Mouse (Mus musculus) megakaryocyte, embryonic 14.5 days (primary cell): ENCODE measurements around the gene Chst15. TPM values are rescaled to one million over a fixed set of nuclear protein-coding genes. Genes with fewer than 3 reads are reported as not detected.

ENCODE experiments used
- H3K27me3 ChIP-seq: replicated peaks from 2 replicates; pipeline ENCODE3; 2012; ENCODE audit warnings: inconsistent platforms
- H3K36me3 ChIP-seq: replicated peaks from 2 replicates; pipeline ENCODE3; 2012; ENCODE audit warnings: low read length, inconsistent platforms, mixed read lengths
- H3K4me1 ChIP-seq: 2 replicates; pipeline ENCODE4 v1.6.1; 2012; ENCODE audit warnings: inconsistent platforms
- H3K4me3 ChIP-seq: replicated peaks from 2 replicates; pipeline ENCODE3; 2012; ENCODE audit warnings: moderate library complexity, mild to moderate bottlenecking, inconsistent platforms
- H3K9me3 ChIP-seq: 2 replicates; pipeline ENCODE4 v1.6.1; 2012; ENCODE audit warnings: inconsistent platforms
- FLI1 ChIP-seq: IDR thresholded peaks from 2 replicates; pipeline ENCODE4 v1.6.1; 2012; ENCODE audit warnings: low read length, inconsistent platforms, mixed read lengths
- GATA1 ChIP-seq: IDR thresholded peaks from 3 replicates; pipeline ENCODE4 v1.6.1; 2012; ENCODE audit warnings: mixed read lengths, low read length, inconsistent platforms, borderline replicate concordance
- polyA plus RNA-seq: library from polyadenylated mRNA; stranded (reverse); fragments of >175 nt; gene quantifications from 2 replicates; pipeline ENCODE4 v1.2.3, GENCODE M21; 2012; ENCODE audit warnings: low replicate concordance; ENCODE audit not compliant: insufficient read depth

Chst15 gene
- polyA plus RNA-seq, result 0.15 TPM in 1 of 2 replicates, not detected in the other

DNA sequence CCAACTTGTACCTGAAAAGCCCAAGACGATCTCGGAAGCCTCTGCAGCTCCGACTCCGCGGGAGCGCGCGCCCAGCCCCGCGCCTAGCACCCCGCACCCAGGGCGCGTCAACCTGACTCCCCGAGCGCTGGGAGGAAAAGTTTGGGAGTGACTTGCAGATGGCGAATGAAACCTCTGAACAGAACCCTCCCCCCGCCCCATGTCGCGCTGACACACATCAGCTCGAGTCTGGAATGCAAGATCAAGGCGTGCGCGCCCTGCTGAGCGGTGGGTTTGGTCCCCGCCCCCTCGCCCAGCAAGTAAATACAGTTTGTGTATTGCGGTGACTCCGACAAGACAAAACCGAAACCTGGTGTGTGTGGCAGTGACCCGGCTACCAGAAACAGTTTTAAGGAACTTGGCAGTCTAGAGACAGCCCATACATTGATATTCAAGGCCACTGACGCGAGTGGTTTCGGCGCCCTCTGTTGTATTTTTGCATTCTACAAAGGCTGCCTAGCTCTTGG, at the start of gene Chst15:
TSS of gene Chst15 (minus strand) at position 193 of the 506 bp plus-strand sequence.
- Histone ChIP-seq H3K27me3 (peaks cover 85% of the 10 kb centered on the region), H3K4me3 (peak within 1 kb of the TSS; percentile 92), H3K9me3 (peaks cover 3% of the 10 kb centered on the region; the same call in 1 of the 2 replicates), H3K4me1 (peaks cover 25% of the 10 kb centered on the region), H3K36me3 (no peaks in the 10 kb centered on the region)
- no peak for TF ChIP-seq GATA1

GRCm38 (mm10) chr7:132365703-132366384, 48.8 kb upstream of the Chst15 start:
- peaks cover 26% of the 10 kb centered on the region for H3K4me1 ChIP-seq
- TF ChIP-seq GATA1, result no peak
- TF ChIP-seq FLI1, result no peak
- no peaks in the 10 kb centered on the region for H3K36me3 ChIP-seq
- H3K9me3 ChIP-seq, result peaks cover under 1% of the 10 kb centered on the region; the same call in 1 of the 2 replicates
- peak overlapping the region; percentile 36 for H3K4me3 ChIP-seq
- H3K27me3 ChIP-seq, result peaks cover 72% of the 10 kb centered on the region

DNA sequence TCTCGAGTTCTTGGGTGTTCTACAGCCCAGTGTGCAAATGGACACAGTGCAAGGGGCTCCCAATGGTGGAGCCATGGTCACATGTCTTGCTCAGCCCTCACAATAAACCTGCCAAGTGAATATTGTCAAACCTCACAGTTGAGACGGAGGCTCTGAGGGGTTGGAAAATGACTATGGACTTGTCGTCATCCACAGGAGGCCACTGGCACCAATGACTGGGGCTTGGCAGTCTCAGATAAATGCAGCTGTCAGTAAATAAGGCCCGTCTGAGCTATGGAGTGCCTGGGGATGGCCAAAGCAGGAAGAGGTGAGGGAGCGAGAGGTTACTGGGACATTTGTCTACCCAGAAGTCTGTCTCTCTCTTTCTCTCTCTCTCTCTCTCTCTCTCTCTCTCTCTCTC, 48.1 kb upstream of the Chst15 start:
- Histone ChIP-seq H3K4me3 (no peak overlapping the region), H3K36me3 (no peaks in the 10 kb centered on the region), H3K9me3 (peaks cover 3% of the 10 kb centered on the region; the same call in 1 of the 2 replicates)

DNA sequence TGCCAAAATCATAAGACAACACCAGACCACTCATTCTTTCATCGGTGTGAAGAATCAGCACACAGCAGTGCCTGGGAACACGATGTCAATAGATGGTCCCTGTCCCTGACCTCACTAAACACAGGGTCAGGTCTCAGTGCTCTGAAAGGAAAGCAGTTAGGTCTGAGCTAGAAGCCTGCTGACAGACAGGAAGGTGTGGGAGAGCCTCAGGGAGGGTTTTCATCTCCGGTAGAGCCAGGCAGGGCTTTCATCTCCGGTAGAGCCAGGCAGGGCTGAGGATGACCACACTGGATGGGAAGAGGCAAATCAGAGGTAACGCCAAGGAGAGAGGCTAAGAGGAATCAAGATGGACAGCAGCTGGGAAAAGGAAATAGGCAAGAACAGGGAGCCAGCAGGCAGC, 47.5 kb upstream of the Chst15 start:
- peaks cover 3% of the 10 kb centered on the region; the same call in 1 of the 2 replicates for H3K9me3 ChIP-seq
- H3K4me3 ChIP-seq, result no peak overlapping the region
- peaks cover 71% of the 10 kb centered on the region for H3K27me3 ChIP-seq
- no peak for TF ChIP-seq GATA1
- no peak for TF ChIP-seq FLI1
- H3K36me3 ChIP-seq, result no peaks in the 10 kb centered on the region
- peaks cover 22% of the 10 kb centered on the region for H3K4me1 ChIP-seq

More for the DNA sequence above, 48.1 kb upstream of the Chst15 start:
- peaks cover 26% of the 10 kb centered on the region for H3K4me1 ChIP-seq
- TF ChIP-seq FLI1, result no peak
- no peak for TF ChIP-seq GATA1
- H3K27me3 ChIP-seq, result peaks cover 72% of the 10 kb centered on the region

GRCm38 (mm10) chr7:132360336-132360735, 43.3 kb upstream of the Chst15 start:
- Histone ChIP-seq H3K27me3 (peaks cover 68% of the 10 kb centered on the region), H3K36me3 (no peaks in the 10 kb centered on the region), H3K4me1 (peaks cover 16% of the 10 kb centered on the region), H3K4me3 (no peak overlapping the region), H3K9me3 (peaks cover 3% of the 10 kb centered on the region; the same call in 1 of the 2 replicates)
- TF ChIP-seq GATA1 (no peak), FLI1 (no peak)

GRCm38 (mm10) chr7:132358709-132359108, 41.7 kb upstream of the Chst15 start:
- H3K9me3 ChIP-seq, result peaks cover 3% of the 10 kb centered on the region; the same call in 1 of the 2 replicates
- TF ChIP-seq GATA1 (no peak), FLI1 (no peak)
- H3K27me3 ChIP-seq, result peaks cover 57% of the 10 kb centered on the region
- H3K36me3 ChIP-seq, result no peaks in the 10 kb centered on the region
- H3K4me3 ChIP-seq, result no peak overlapping the region
- peaks cover 5% of the 10 kb centered on the region; the same call in 1 of the 2 replicates for H3K4me1 ChIP-seq

GRCm38 (mm10) chr7:132358250-132358649, 41.2 kb upstream of the Chst15 start:
- no peak for TF ChIP-seq GATA1
- TF ChIP-seq FLI1, result no peak
- Histone ChIP-seq H3K9me3 (peaks cover 3% of the 10 kb centered on the region; the same call in 1 of the 2 replicates), H3K36me3 (no peaks in the 10 kb centered on the region), H3K4me1 (peaks cover 5% of the 10 kb centered on the region; the same call in 1 of the 2 replicates), H3K4me3 (no peak overlapping the region), H3K27me3 (peaks cover 59% of the 10 kb centered on the region)

GRCm38 (mm10) chr7:132357841-132358237, 40.8 kb upstream of the Chst15 start:
- H3K36me3 ChIP-seq, result no peaks in the 10 kb centered on the region
- H3K9me3 ChIP-seq, result peaks cover 3% of the 10 kb centered on the region; the same call in 1 of the 2 replicates
- peaks cover 5% of the 10 kb centered on the region; the same call in 1 of the 2 replicates for H3K4me1 ChIP-seq
- peaks cover 58% of the 10 kb centered on the region for H3K27me3 ChIP-seq
- TF ChIP-seq FLI1 (no peak), GATA1 (no peak)
- H3K4me3 ChIP-seq, result no peak overlapping the region

DNA sequence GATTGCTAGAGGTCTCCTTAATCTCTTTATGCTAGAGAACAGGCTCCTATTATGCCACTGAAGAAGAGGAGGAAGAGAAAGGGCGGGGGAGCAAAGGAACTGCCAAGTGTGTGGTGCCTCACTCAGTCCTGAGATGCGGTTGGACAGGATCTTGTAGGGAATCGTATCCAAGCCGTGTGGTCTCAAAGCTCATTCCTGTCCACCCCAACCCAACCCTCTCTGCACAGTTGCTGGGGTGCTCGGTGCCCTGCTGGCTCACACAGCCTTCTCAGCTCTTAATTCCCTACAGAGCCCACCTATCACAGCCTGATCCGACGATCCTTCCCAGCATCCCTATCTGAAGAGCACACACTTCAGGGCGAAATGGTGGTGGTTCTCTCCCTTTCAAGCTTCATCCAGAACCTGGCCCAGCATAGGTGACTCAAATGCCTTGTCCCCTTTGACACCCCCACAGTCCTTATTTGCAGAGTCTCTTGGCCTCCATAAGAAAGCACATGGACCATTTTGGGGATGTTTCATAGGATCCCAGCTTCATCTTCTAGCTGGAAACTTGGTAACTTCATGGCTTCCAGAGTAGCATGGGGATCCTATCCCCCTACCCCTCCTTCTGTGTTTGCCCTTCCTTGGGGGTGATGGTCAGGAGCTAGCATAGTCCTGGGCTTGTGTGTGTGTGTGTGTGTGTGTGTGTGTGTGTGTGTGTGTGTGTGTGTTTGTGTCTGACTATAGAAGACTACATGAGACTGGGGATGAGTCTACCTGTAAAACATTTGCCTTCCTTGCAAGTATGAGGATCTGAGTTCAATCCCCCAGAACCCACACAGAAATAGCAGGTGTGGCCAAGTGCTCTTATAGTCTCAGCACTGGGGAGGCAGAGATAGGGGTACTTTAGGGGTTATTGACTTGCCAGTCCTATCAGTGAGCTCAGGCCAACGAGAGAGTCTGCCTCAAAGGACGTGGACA, 40.1 kb upstream of the Chst15 start:
- no peaks in the 10 kb centered on the region for H3K36me3 ChIP-seq
- H3K4me1 ChIP-seq, result peaks cover 5% of the 10 kb centered on the region; the same call in 1 of the 2 replicates
- H3K27me3 ChIP-seq, result peaks cover 59% of the 10 kb centered on the region
- TF ChIP-seq GATA1 (no peak), FLI1 (no peak)
- H3K9me3 ChIP-seq, result peaks cover 3% of the 10 kb centered on the region; the same call in 1 of the 2 replicates
- H3K4me3 ChIP-seq, result no peak overlapping the region
